Comparison of ENCODE assay signal across 8 mouse cellular contexts in the genomic region with DNA sequence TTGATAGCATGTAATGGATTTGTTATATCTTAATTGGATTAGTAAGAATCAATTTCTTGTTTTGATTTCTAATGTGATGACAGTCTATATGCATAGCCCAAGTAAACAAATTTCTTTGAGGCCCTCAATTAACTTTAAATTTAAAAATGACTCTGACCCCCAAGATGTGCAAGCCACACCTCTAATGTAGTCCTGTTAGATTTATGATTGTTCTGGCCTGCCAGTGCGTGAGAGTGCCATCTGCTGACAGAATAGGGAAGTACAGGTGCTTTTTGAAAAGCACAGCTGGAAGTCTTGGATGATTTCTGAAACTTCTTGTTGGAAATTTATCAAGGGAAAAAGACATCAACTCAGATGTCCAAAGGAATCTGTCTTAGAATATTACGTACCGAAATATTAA.
DNase-seq lines count a peak whose midpoint lies in the region; ATAC-seq and TF ChIP-seq lines count a peak whose summit lies in the region.

No protein-coding gene starts in this region.

- no peaks in the 10 kb centered on the region for H3K27me3 ChIP-seq in thymus, adult 2 months (ENCODE audit: control insufficient read depth, insufficient read depth, low read length)
- H3K27me3 ChIP-seq in lung, postnatal 0 days (replicated peaks; ENCODE audit: insufficient read depth, low read length): no peaks in the 10 kb centered on the region

- H3K4me3 ChIP-seq in thymus, adult 2 months (ENCODE audit: control insufficient read depth, insufficient read depth, low read length): no peak overlapping the region
- H3K4me3 ChIP-seq in lung, postnatal 0 days (ENCODE audit: low read depth, low read length): no peak overlapping the region

- no peak overlapping the region for H3K9ac ChIP-seq in lung, postnatal 0 days (replicated peaks; ENCODE audit: low read depth)

- ATAC-seq in common myeloid progenitor, adult 5-6 weeks (replicated peaks; ENCODE audit: low read depth, poor library complexity, severe bottlenecking): peak; percentile 56; the same call in 1 of the 2 replicates
- no peak for ATAC-seq in lung, postnatal 0 days

- no peaks in the 10 kb centered on the region for H3K9me3 ChIP-seq in lung, postnatal 0 days (ENCODE audit: low read length)

- H3K4me2 ChIP-seq in lung, postnatal 0 days (replicated peaks; ENCODE audit: low read depth, low read length): no peak overlapping the region

- no peak for TF ChIP-seq CTCF in thymus, adult 2 months (IDR thresholded peaks at IDR 0.05; ENCODE audit: borderline replicate concordance, control insufficient read depth, extremely low read depth, insufficient read depth, low read length, poor library complexity)
- TF ChIP-seq CTCF in lung, postnatal 0 days (IDR thresholded peaks at IDR 0.05): peak; percentile 95

- H3K4me1 ChIP-seq in thymus, adult 2 months (replicated peaks; ENCODE audit: control insufficient read depth, insufficient read depth, low read length): 0 out of 2 replicates have a peak, but pooled peaks cover 3% of the 10 kb centered on the region
- no peaks in the 10 kb centered on the region for H3K4me1 ChIP-seq in lung, postnatal 0 days (ENCODE audit: insufficient read depth, low read depth, low read length)

- WGBS in thymus, adult 2 months: 59% methylated on average over 3 of the region's 3 CpGs
- 37% methylated on average over 3 of the region's 3 CpGs for WGBS in lung, postnatal 0 days

- no peak for TF ChIP-seq POLR2A in thymus, adult 2 months (IDR thresholded peaks at IDR 0.05; ENCODE audit: control insufficient read depth, extremely low read depth, insufficient read depth, low read length, poor library complexity)

- no peaks in the 10 kb centered on the region for H3K36me3 ChIP-seq in thymus, adult 2 months (ENCODE audit: control insufficient read depth, insufficient read depth, low read length)
- no peaks in the 10 kb centered on the region for H3K36me3 ChIP-seq in lung, postnatal 0 days (ENCODE audit: insufficient read depth, low read length)

- TF ChIP-seq EP300 in lung, postnatal 0 days (IDR thresholded peaks at IDR 0.05): no peak

- peak; percentile 65 for DNase-seq in gastrocnemius, adult 18-20 months (ENCODE audit: low spot score)
- DNase-seq in gastrocnemius, postnatal 25 days: no peak
- peak; percentile 52 for DNase-seq in thymus, adult 2 months
- DNase-seq in thymus, adult 18-20 months: no peak
- DNase-seq in kidney, adult 8-10 months: peak; percentile 20 to 67
- peak; percentile 67 for DNase-seq in lung, postnatal 0 days (ENCODE audit: low spot score)
- DNase-seq in thymus, postnatal 25 days: peak; percentile 41

- H3K27ac ChIP-seq in thymus, adult 2 months (ENCODE audit: control insufficient read depth, insufficient read depth, low read length): no peak overlapping the region
- H3K27ac ChIP-seq in lung, postnatal 0 days (ENCODE audit: low read length): no peak overlapping the region

Comparison
In these comparisons a context has a peak if more than half of its experiments do, and no peak if none do; other contexts are left out.
1. DNase-seq: peak in gastrocnemius, adult 18-20 months (single experiment), thymus, adult 2 months (single experiment), kidney, adult 8-10 months (2 of 2), lung, postnatal 0 days (single experiment) and thymus, postnatal 25 days (single experiment); none in gastrocnemius, postnatal 25 days (single experiment) and thymus, adult 18-20 months (0 of 2).